Mouse (Mus musculus) CH12.LX (cell line): Measurements from ENCODE around the gene Usp40. TPM values are rescaled to one million over a fixed set of nuclear protein-coding genes. Genes with fewer than 3 reads are reported as not detected.

ENCODE experiments used
- DNase-seq: peaks from one replicate; pipeline ENCODE4 v3.0.0-alpha.2; 2013; ENCODE audit errors: extremely low read depth
- H3K27ac ChIP-seq: 2 replicates; pipeline ENCODE4 v1.5.1; 2012; ENCODE audit warnings: low read depth, mild to moderate bottlenecking, control low read depth, moderate library complexity; ENCODE audit not compliant: insufficient read depth
- H3K27me3 ChIP-seq: replicated peaks from 2 replicates; pipeline ENCODE3; 2012; ENCODE audit warnings: inconsistent platforms
- H3K36me3 ChIP-seq, 2 experiments: replicated peaks in 1 of 2; 2 replicates each; pipeline versions ENCODE3 to v1.6.1; 2012; ENCODE audit warnings: inconsistent platforms in 1 of 2, low read length in 1 of 2, mild to moderate bottlenecking in 1 of 2, mixed read lengths in 1 of 2, moderate library complexity in 1 of 2; ENCODE audit not compliant: control insufficient read depth in 1 of 2, insufficient read depth in 1 of 2
- H3K4me1 ChIP-seq, 2 experiments: 2 replicates each; pipeline ENCODE4 v1.6.1; 2012; ENCODE audit warnings: inconsistent platforms in 1 of 2, moderate library complexity in 1 of 2; ENCODE audit not compliant: insufficient read depth in 2 of 2, control insufficient read depth in 1 of 2
- H3K4me2 ChIP-seq: 2 replicates; pipeline ENCODE4 v1.6.1; 2012; ENCODE audit warnings: low read depth, mild to moderate bottlenecking, control low read depth; ENCODE audit not compliant: poor library complexity, insufficient read depth, severe bottlenecking
- H3K4me3 ChIP-seq, 3 experiments: fragments of 150-350 bp in 1 of 3; sonication (generic) in 1 of 3; replicated peaks in 1 of 3; 2 replicates each; pipeline versions ENCODE3 to v1.5.1; 2011 to 2012; ENCODE audit warnings: low read depth in 2 of 3, low read length in 2 of 3, mild to moderate bottlenecking in 2 of 3, moderate library complexity in 2 of 3, control low read depth in 1 of 3, improper control_type of control experiment in 1 of 3, inconsistent platforms in 1 of 3, mixed read lengths in 1 of 3; ENCODE audit not compliant: poor library complexity in 1 of 3
- H3K79me2 ChIP-seq: replicated peaks from 2 replicates; pipeline ENCODE4 v1.6.1; 2012; ENCODE audit warnings: mild to moderate bottlenecking, moderate library complexity; ENCODE audit not compliant: control insufficient read depth, poor library complexity, insufficient read depth, severe bottlenecking; ENCODE audit errors: extremely low read depth
- H3K9ac ChIP-seq: 2 replicates; pipeline ENCODE4 v1.6.1; 2012; ENCODE audit warnings: low read depth, mild to moderate bottlenecking, control low read depth, moderate library complexity; ENCODE audit not compliant: insufficient read depth
- H3K9me3 ChIP-seq: replicated peaks from 2 replicates; pipeline ENCODE3; 2012; ENCODE audit warnings: low read length, inconsistent platforms, mixed read lengths
- BHLHE40 ChIP-seq: IDR thresholded peaks from 2 replicates; pipeline ENCODE4 v1.6.1; 2011; ENCODE audit warnings: mild to moderate bottlenecking, low read depth, low read length, improper control_type of control experiment
- CHD1 ChIP-seq: IDR thresholded peaks from 2 replicates; pipeline ENCODE4 v1.6.1; 2012; ENCODE audit warnings: low read depth, low read length, improper control_type of control experiment, inconsistent platforms
- CTCF ChIP-seq, 2 experiments: IDR thresholded peaks in 1 of 2; conservative IDR thresholded peaks in 1 of 2; 2 replicates each; pipeline ENCODE4 v1.5.1; 2011 to 2012; ENCODE audit warnings: low read depth in 2 of 2, low read length in 2 of 2, improper control_type of control experiment in 1 of 2, inconsistent platforms in 1 of 2, mild to moderate bottlenecking in 1 of 2, moderate library complexity in 1 of 2
- E2F4 ChIP-seq: IDR thresholded peaks from 2 replicates; pipeline ENCODE4 v1.6.1; 2011; ENCODE audit warnings: low read depth, low read length, improper control_type of control experiment; ENCODE audit not compliant: insufficient replicate concordance
- ELF1 ChIP-seq: IDR thresholded peaks from 2 replicates; pipeline ENCODE4 v1.6.1; 2014; ENCODE audit warnings: low read depth, mild to moderate bottlenecking, inconsistent platforms, low read length, improper control_type of control experiment
- EP300 ChIP-seq: IDR thresholded peaks from 2 replicates; pipeline ENCODE4 v1.6.1; 2011; ENCODE audit warnings: low read length, improper control_type of control experiment
- ETS1 ChIP-seq: conservative IDR thresholded peaks from 2 replicates; pipeline ENCODE4 v1.6.1; 2012; ENCODE audit warnings: low read depth, mild to moderate bottlenecking, inconsistent platforms, low read length, improper control_type of control experiment, moderate library complexity
- HCFC1 ChIP-seq: IDR thresholded peaks from 2 replicates; pipeline ENCODE4 v1.6.1; 2012; ENCODE audit warnings: low read depth, mild to moderate bottlenecking, inconsistent platforms, low read length, improper control_type of control experiment
- IRF4 ChIP-seq: IDR thresholded peaks from 2 replicates; pipeline ENCODE4 v1.6.1; 2014; ENCODE audit warnings: low read depth, mild to moderate bottlenecking, inconsistent platforms, low read length, improper control_type of control experiment
- JUND ChIP-seq: conservative IDR thresholded peaks from 2 replicates; pipeline ENCODE4 v1.6.1; 2011; ENCODE audit warnings: low read depth, low read length, improper control_type of control experiment
- KAT2A ChIP-seq: IDR thresholded peaks from 2 replicates; pipeline ENCODE4 v1.6.1; 2012; ENCODE audit warnings: low read length, improper control_type of control experiment, inconsistent platforms; ENCODE audit not compliant: insufficient replicate concordance
- MAFK ChIP-seq: IDR thresholded peaks from 2 replicates; pipeline ENCODE4 v1.6.1; 2011; ENCODE audit warnings: low read length, improper control_type of control experiment; ENCODE audit not compliant: insufficient replicate concordance
- MAZ ChIP-seq: IDR thresholded peaks from 2 replicates; pipeline ENCODE4 v1.6.1; 2012; ENCODE audit warnings: low read depth, mild to moderate bottlenecking, inconsistent platforms, low read length, improper control_type of control experiment, moderate library complexity
- MYC ChIP-seq: IDR thresholded peaks from 2 replicates; pipeline ENCODE4 v1.6.1; 2011; ENCODE audit warnings: low read depth, mild to moderate bottlenecking, improper control_type of control experiment, low read length
- NELFE ChIP-seq: IDR thresholded peaks from 2 replicates; pipeline ENCODE4 v1.6.1; 2011; ENCODE audit warnings: low read depth, low read length, improper control_type of control experiment
- POLR2A ChIP-seq: IDR thresholded peaks from 2 replicates; pipeline ENCODE4 v1.6.1; 2011; ENCODE audit warnings: low read depth, mild to moderate bottlenecking, improper control_type of control experiment, low read length
- RAD21 ChIP-seq: IDR thresholded peaks from 2 replicates; pipeline ENCODE4 v1.6.1; 2011; ENCODE audit warnings: low read depth, mild to moderate bottlenecking, low read length, improper control_type of control experiment, moderate library complexity
- RCOR1 ChIP-seq: conservative IDR thresholded peaks from 2 replicates; pipeline ENCODE4 v1.6.1; 2012; ENCODE audit warnings: low read depth, mild to moderate bottlenecking, inconsistent platforms, low read length, improper control_type of control experiment
- TBP ChIP-seq: conservative IDR thresholded peaks from 2 replicates; pipeline ENCODE4 v1.6.1; 2011; ENCODE audit warnings: low read depth, low read length, improper control_type of control experiment
- TCF12 ChIP-seq: IDR thresholded peaks from 2 replicates; pipeline ENCODE4 v1.6.1; 2014; ENCODE audit warnings: low read depth, mild to moderate bottlenecking, inconsistent platforms, low read length, improper control_type of control experiment
- USF2 ChIP-seq: conservative IDR thresholded peaks from 2 replicates; pipeline ENCODE4 v1.6.1; 2011; ENCODE audit warnings: low read depth, low read length, improper control_type of control experiment
- ZC3H11A ChIP-seq: IDR thresholded peaks from 2 replicates; pipeline ENCODE4 v1.6.1; 2012; ENCODE audit warnings: low read depth, mild to moderate bottlenecking, inconsistent platforms, low read length, improper control_type of control experiment
- ZKSCAN1 ChIP-seq: IDR thresholded peaks from 2 replicates; pipeline ENCODE4 v1.6.1; 2012; ENCODE audit warnings: low read depth, inconsistent platforms, low read length, improper control_type of control experiment, borderline replicate concordance
- ZMIZ1 ChIP-seq: IDR thresholded peaks from 2 replicates; pipeline ENCODE4 v1.6.1; 2012; ENCODE audit warnings: low read depth, mild to moderate bottlenecking, inconsistent platforms, low read length, improper control_type of control experiment
- ZNF384 ChIP-seq: IDR thresholded peaks from 2 replicates; pipeline ENCODE4 v1.6.1; 2012; ENCODE audit warnings: low read depth, low read length, improper control_type of control experiment, inconsistent platforms
- dilution Hi-C: fragments of 300-500 bp; cut with MboI; formaldehyde crosslinking; loops from 2 replicates; pipeline ENCODE4 v1.14.3; 2020; ENCODE audit warnings: low sequenced_read_pairs; ENCODE audit not compliant: extremely low pct_unique_long_range_greater_than_20kb, extremely low pct_ligation_motif_present
- in situ Hi-C: fragments of 300-500 bp; cut with MboI; formaldehyde crosslinking; loops from 3 replicates; pipeline ENCODE4 v1.14.3; 2019; ENCODE audit warnings: low sequenced_read_pairs, low pct_ligation_motif_present, low pct_unique_long_range_greater_than_20kb, mixed read lengths
- polyA plus RNA-seq: library from polyadenylated mRNA; unstranded; fragments of >175 nt; gene quantifications from 2 replicates; pipeline ENCODE4 v1.2.1, GENCODE M21; 2012; ENCODE audit warnings: low read depth; ENCODE audit not compliant: insufficient read length
- total RNA-seq, 2 experiments: library from RNA; depleted of rRNA; stranded (reverse); fragments of 300-350 nt in 1 of 2; fragments of >200 nt in 1 of 2; gene quantifications; 2 replicates each; pipeline ENCODE4 v1.2.3; 2012 to 2014

The Usp40 gene
- total and polyA plus RNA-seq, 3 experiments, result 12.7 to 15.4 (median 14.8) TPM

DNA sequence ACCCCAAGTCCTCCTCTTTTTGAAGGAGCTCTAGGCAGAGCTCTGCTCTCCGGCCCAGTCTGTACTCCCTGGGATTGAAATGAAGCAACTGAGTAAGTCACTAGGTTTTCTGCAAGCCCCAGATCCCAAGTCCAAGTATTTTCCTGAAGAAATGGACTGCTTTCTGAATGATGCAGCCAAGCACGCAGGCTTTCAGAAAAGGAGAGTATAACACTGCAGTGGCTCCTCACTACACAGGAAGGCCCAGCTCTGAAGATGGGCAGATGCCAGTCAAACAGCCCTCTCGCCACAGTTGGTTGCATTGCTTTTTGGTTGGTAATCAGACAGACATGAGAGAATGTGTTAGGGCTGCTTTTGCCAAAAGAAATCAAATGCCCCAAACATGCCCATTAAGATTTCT, 56.7 kb downstream of the Usp40 start:
- no peak overlapping the region for H3K4me2 ChIP-seq
- no peaks in the 10 kb centered on the region for H3K79me2 ChIP-seq
- in situ Hi-C loops, result loop anchor here (25.0 kb wide), 1 partner anchor 336 kb away; the partner anchor contains the start of genes Hjurp and Trpm8
- H3K27ac ChIP-seq, result no peak overlapping the region
- no peak for DNase-seq
- peaks cover 80 to 93% of the 10 kb centered on the region in 2 experiments for H3K36me3 ChIP-seq
- TF ChIP-seq CTCF (conservative IDR thresholded peaks at IDR 0.05 in 1 of 2, IDR thresholded peaks at IDR 0.05 in 1 of 2; ENCODE audit: low read depth in 2 of 2, low read length in 2 of 2), result no peak
- no peak for TF ChIP-seq EP300
- TF ChIP-seq ZKSCAN1, result no peak
- TF ChIP-seq MYC, result no peak
- TF ChIP-seq RCOR1, result no peak
- no peak overlapping the region for H3K9ac ChIP-seq
- H3K4me1 ChIP-seq, result no peaks in the 10 kb centered on the region
- H3K27me3 ChIP-seq, result no peaks in the 10 kb centered on the region
- H3K9me3 ChIP-seq, result no peaks in the 10 kb centered on the region
- dilution Hi-C loops, result no loop called here
- no peak overlapping the region for H3K4me3 ChIP-seq

GRCm38 (mm10) chr1:87947681-87948091, 60.7 kb downstream of the Usp40 start:
- dilution Hi-C loops, result no loop called here

DNA sequence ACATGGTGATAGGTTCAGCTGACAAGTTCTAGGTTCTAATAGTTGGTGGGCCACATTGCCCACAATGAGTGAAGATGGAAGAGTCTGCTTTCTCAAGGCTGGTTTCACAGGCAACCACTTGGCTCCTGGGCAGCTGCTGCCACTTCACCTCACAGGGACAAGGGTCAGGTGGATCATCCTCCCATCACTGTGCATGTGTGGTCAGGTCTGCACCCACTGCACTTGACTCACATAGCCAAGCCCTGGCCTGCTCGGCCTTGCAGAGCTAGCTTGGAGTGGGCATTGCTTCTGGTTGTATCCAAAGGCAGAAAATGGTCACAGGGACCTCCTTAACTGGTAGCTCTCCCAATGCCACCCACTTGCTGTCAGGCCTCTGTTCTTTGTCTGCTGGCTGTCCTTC, 66.6 kb downstream of the Usp40 start:
- Histone ChIP-seq H3K27ac (no peak overlapping the region), H3K9me3 (no peaks in the 10 kb centered on the region), H3K79me2 (no peaks in the 10 kb centered on the region), H3K27me3 (no peaks in the 10 kb centered on the region), H3K4me2 (no peak overlapping the region), H3K36me3 (peaks cover 93 to 100% of the 10 kb centered on the region in 2 experiments), H3K9ac (no peak overlapping the region), H3K4me1 (no peaks in the 10 kb centered on the region), H3K4me3 (no peak overlapping the region)
- DNase-seq, result no peak
- in situ Hi-C loops (no loop called here), dilution Hi-C loops (no loop called here)
- TF ChIP-seq POLR2A (0 out of 2 replicates have a peak, but pooled peaks have one; percentile 2), MAZ (no peak), JUND (no peak), MAFK (no peak), ZC3H11A (no peak), ELF1 (no peak), NELFE (no peak)

More at GRCm38 (mm10) chr1:87947681-87948091, 60.7 kb downstream of the Usp40 start:
- H3K9ac ChIP-seq, result no peak overlapping the region
- DNase-seq, result no peak
- TF ChIP-seq ZMIZ1, result no peak
- TF ChIP-seq ETS1, result no peak
- no peak for TF ChIP-seq RAD21
- no peak for TF ChIP-seq TBP
- TF ChIP-seq IRF4, result no peak
- TF ChIP-seq HCFC1, result no peak
- no peak for TF ChIP-seq ZC3H11A
- no peak for TF ChIP-seq JUND
- TF ChIP-seq USF2, result no peak
- no peak for TF ChIP-seq BHLHE40
- no peak for TF ChIP-seq CTCF (conservative IDR thresholded peaks at IDR 0.05 in 1 of 2, IDR thresholded peaks at IDR 0.05 in 1 of 2; ENCODE audit: low read depth in 2 of 2, low read length in 2 of 2)
- TF ChIP-seq ELF1, result no peak
- TF ChIP-seq E2F4, result no peak
- TF ChIP-seq KAT2A, result no peak
- TF ChIP-seq CHD1, result no peak
- no peak for TF ChIP-seq RCOR1
- no peak for TF ChIP-seq TCF12
- no peak for TF ChIP-seq ZKSCAN1
- TF ChIP-seq MAZ, result no peak
- TF ChIP-seq ZNF384, result no peak
- no peak overlapping the region for H3K4me2 ChIP-seq
- H3K4me3 ChIP-seq, result no peak overlapping the region
- H3K36me3 ChIP-seq, result peaks cover 83 to 95% of the 10 kb centered on the region in 2 experiments
- no peaks in the 10 kb centered on the region for H3K4me1 ChIP-seq
- no peaks in the 10 kb centered on the region for H3K79me2 ChIP-seq
- no peak overlapping the region; the same call in 1 of the 2 replicates for H3K27ac ChIP-seq
- no peaks in the 10 kb centered on the region for H3K9me3 ChIP-seq
- in situ Hi-C loops, result no loop called here
- no peaks in the 10 kb centered on the region for H3K27me3 ChIP-seq
